Mouse (Mus musculus): ENCODE results near the gene Gstt2. TPM values are rescaled to one million over a fixed set of nuclear protein-coding genes. Genes with fewer than 3 reads are reported as not detected.
A peak's percentile ranks its signal among the peaks of the same experiment; 100 is the strongest.

Gene Gstt2
- polyA plus RNA-seq, 1 experiment from 2014 or later: 12.0 TPM

DNA sequence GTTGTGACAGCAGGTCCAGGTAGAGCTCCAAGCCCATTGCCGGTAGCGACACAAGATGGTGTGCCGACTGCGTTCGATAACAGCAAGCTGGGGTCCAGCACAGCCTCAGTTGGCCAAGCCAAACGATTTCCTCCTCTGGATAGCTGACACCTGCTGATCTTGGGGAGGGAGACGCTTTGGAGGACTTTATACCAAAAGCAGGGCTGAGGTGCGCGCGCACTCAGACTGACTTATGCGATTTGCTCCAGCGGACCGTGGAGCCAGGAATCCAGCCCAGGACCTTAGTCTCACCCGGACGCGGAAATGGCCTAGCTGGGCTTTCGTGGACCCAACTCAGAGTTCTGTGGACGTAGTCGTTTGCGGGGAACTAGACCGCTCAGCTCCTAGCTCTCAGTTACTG lies 3.0 kb downstream of the Gstt2 start:
- peak overlapping the region; percentile 35 for H3K4me3 ChIP-seq
- peak overlapping the region; percentile 66 for H3K4me2 ChIP-seq (replicated peaks)
- H3K36me3 ChIP-seq: no peaks in the 10 kb centered on the region
- peak overlapping the region; percentile 37; the same call in 1 of the 2 replicates for H3K9ac ChIP-seq
- H3K9me3 ChIP-seq: no peaks in the 10 kb centered on the region
- WGBS: 1% methylated on average over 21 of the region's 21 CpGs
- peaks cover 16% of the 10 kb centered on the region; the same call in 1 of the 2 replicates for H3K27me3 ChIP-seq
- H3K4me1 ChIP-seq: peaks cover 27% of the 10 kb centered on the region; the same call in 1 of the 2 replicates
- no peak for ATAC-seq (ENCODE audit: insufficient number of reproducible peaks, insufficient read depth, low FRiP score, low TSS enrichment)
- no peak overlapping the region for H3K27ac ChIP-seq

DNA sequence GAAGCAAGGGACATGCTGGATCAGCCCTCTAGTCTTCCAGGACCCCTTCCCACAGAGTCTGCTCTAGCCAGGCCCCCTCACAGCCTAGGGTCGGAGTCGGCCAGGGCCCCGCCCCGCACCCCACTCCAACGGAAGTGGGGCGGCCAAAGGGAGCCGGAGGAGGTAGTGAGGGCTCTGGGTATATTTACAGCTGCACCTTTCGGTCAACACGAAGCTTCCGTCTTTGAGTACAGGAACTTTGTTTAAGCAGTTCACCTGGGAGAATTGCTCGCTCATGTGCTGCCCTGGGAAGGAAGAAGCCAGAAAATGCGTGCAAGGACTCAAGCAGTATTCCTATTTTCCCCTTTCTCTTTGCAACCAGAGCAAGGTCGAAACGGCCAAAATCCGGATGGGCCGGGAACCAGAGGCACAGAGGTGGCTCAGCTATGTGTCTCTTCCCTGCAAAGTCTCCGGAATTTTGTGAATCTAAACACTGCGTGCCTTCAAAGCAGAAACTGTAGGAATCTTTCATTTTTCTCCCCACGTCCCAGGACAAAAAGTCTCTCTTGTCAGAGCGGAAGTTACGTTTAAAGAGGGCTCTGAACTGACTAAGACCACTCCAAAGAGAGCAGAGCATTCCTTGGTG lies 3.7 kb downstream of the Gstt2 start:
- peaks cover 27% of the 10 kb centered on the region; the same call in 1 of the 2 replicates for H3K4me1 ChIP-seq
- H3K27me3 ChIP-seq: peaks cover 16% of the 10 kb centered on the region; the same call in 1 of the 2 replicates
- WGBS: 10% methylated on average over 21 of the region's 21 CpGs
- H3K36me3 ChIP-seq: no peaks in the 10 kb centered on the region
- no peak overlapping the region for H3K27ac ChIP-seq
- no peak for ATAC-seq (ENCODE audit: insufficient number of reproducible peaks, insufficient read depth, low FRiP score, low TSS enrichment)
- peak overlapping the region; percentile 66 for H3K4me2 ChIP-seq (replicated peaks)
- no peaks in the 10 kb centered on the region for H3K9me3 ChIP-seq
- H3K4me3 ChIP-seq: peak overlapping the region; percentile 35
- peak overlapping the region; percentile 47; the same call in 1 of the 2 replicates for H3K9ac ChIP-seq

DNA sequence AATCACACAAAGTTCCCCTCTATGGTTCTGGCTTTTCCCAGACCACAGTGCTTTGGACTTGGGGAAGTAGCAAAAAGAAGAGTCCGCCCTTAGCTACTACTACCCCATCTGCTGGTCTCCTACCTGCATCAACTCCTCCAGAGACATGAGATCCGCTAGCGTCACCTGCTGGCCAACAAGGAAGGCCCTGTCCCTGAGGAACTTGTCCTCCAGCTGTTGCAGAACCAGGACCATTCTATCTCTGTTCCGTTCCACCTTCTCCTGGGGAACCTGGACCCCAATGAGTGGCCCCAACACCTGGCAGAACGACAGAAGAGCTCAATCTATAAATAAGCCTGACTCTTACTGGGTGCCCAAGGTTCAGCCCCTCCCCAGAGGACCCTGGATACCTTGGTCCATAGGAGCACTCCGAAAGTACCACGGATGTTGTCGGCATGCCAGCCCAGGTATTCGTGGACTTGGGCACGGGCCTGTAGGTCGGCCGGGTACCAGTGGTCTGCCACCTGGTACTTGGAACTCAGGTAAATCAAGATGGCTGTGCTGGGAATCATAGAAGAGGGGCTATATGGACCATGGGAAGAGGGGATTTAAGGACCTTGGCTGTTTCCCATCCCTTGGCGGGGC lies 4.8 kb downstream of the Gstt2 start:
- Histone ChIP-seq H3K27ac (no peak overlapping the region), H3K4me1 (peaks cover 19% of the 10 kb centered on the region; the same call in 1 of the 2 replicates), H3K9me3 (no peaks in the 10 kb centered on the region), H3K4me2 (replicated peaks) (no peak overlapping the region), H3K27me3 (peaks cover 19% of the 10 kb centered on the region; the same call in 1 of the 2 replicates), H3K4me3 (no peak overlapping the region), H3K36me3 (no peaks in the 10 kb centered on the region), H3K9ac (no peak overlapping the region)
- ATAC-seq (ENCODE audit: insufficient number of reproducible peaks, insufficient read depth, low FRiP score, low TSS enrichment): no peak
- WGBS: 70% methylated on average over 13 of the region's 13 CpGs

DNA sequence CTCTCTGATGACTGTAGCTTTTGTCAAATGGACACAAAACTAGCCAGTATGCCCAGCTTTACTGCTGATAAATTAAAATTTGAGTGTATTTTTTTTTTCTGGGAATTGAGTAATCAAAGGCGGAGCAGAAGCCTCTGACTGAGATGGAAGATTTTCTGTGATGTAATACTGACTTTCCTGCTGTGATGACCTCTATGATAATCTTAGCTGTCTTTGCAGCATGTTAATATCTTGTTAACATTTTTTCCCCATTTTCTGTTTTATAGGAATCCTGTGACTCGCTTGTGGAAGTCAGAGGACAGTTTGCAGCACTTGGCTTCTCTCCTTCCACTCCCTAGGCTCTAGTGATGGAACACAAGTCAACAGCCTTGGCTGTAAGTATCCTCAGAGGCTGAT lies 7.0 kb downstream of the Gstt2 start:
- Histone ChIP-seq H3K9ac (no peak overlapping the region), H3K27ac (no peak overlapping the region), H3K36me3 (no peaks in the 10 kb centered on the region), H3K4me1 (peaks cover 17% of the 10 kb centered on the region; the same call in 1 of the 2 replicates), H3K4me3 (no peak overlapping the region), H3K9me3 (no peaks in the 10 kb centered on the region), H3K4me2 (replicated peaks) (no peak overlapping the region), H3K27me3 (peaks cover 19% of the 10 kb centered on the region; the same call in 1 of the 2 replicates)
- ATAC-seq (ENCODE audit: insufficient number of reproducible peaks, insufficient read depth, low FRiP score, low TSS enrichment): no peak
- 75% methylated on average over 2 of the region's 2 CpGs for WGBS

DNA sequence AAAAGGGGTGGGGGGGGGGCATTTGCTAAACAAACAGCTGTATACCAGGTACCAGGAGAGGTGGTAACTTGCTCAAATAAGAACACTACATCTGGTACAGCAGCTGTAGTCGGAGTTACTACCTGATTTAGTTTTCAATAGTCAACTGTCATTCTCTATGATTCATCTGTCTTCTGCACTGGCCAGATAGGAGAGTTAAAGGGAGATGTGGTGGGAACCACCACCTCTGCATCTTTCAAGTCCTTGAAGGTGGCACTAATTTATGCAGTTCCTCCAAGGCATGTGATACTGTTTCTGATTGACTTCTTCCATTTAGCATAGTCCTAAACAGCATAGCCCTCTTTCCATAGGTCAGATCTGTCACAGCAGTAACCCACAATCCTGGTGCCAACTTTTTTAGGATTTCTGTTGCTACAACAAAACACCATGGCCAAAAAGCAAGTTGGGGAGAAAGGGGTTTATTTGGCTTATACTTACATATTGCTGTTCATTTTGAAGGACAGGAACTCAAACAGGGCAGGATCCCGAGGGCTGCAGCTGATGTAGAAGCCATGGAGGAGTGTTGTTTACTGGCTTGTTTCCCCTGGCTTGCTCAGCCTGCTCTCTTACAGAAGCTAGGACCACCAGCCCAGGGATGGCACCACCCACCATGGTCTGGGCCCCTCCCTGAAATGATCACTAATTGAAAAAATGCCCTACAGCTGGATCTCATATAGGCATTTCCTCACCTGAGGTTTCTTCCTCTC lies 7.5 kb downstream of the Gstt2 start:
- no peak for ATAC-seq (ENCODE audit: insufficient number of reproducible peaks, insufficient read depth, low FRiP score, low TSS enrichment)
- 75% methylated on average over 2 of the region's 2 CpGs for WGBS
- Histone ChIP-seq H3K9me3 (no peaks in the 10 kb centered on the region), H3K4me2 (replicated peaks) (no peak overlapping the region), H3K36me3 (no peaks in the 10 kb centered on the region), H3K27ac (no peak overlapping the region), H3K27me3 (peaks cover 19% of the 10 kb centered on the region; the same call in 1 of the 2 replicates), H3K4me3 (no peak overlapping the region), H3K9ac (no peak overlapping the region), H3K4me1 (peaks cover 13% of the 10 kb centered on the region; the same call in 1 of the 2 replicates)

DNA sequence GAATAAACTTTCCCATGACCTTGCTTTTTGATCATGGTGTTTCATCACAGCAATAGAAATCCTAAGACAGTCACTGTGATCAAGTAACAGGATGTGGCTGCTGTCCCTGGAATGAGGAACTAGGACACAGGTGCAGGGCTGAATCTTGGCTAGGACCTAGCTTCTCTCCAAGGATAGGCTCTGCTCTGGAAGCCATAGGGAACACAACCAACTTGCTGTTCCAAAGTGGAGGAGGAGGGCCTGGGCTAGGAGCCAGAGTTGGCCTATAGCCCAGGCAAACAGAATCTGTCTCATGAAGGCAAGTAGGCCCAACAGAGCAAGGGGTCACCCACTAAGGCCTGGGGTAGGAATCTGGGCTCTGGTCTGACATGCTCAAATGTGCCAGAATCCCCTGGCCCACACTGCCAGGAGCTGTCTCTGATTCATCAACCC lies 8.7 kb downstream of the Gstt2 start:
- Histone ChIP-seq H3K4me1 (peaks cover 4% of the 10 kb centered on the region; the same call in 1 of the 2 replicates), H3K27me3 (peaks cover 9% of the 10 kb centered on the region; the same call in 1 of the 2 replicates), H3K27ac (no peak overlapping the region), H3K4me3 (no peak overlapping the region), H3K9ac (no peak overlapping the region), H3K36me3 (no peaks in the 10 kb centered on the region), H3K4me2 (replicated peaks) (no peak overlapping the region), H3K9me3 (no peaks in the 10 kb centered on the region)
- ATAC-seq (ENCODE audit: insufficient number of reproducible peaks, insufficient read depth, low FRiP score, low TSS enrichment): no peak

DNA sequence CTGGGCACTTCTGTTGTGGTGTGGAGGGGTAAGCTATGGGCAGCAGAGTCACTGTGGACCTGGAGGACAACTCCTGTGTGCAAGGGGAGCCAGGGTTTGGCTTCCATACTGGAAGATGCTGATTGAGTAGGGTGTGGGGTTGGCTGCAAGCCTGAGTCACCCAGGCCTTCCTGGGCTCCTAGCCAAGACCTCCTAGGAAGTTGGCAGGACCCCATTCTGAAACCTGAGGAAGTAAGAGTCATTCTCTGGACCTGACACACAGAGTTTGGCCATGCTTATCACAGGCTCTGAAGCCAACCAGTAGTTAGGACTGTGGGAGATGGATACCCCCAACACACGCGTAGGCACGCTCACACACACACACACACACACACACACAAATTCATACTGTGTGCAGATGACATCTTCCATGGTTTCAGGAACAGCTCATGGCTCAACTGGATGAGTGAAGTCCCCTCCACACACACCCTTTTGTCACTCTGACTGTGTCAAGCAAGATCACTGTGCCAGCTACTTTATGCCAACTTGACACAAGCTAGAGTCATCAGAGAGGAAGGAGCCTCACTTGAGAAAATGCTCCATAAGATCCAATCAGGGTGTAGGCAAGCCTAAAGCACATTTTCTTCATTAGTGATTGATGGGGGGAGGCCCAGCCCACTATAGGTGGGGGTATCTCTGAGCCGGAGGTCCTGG lies 9.4 kb downstream of the Gstt2 start:
- H3K4me3 ChIP-seq: no peak overlapping the region
- no peak overlapping the region for H3K27ac ChIP-seq
- H3K4me2 ChIP-seq (replicated peaks): no peak overlapping the region
- 94% methylated on average over 4 of the region's 4 CpGs for WGBS
- H3K9ac ChIP-seq: no peak overlapping the region
- peaks cover 6% of the 10 kb centered on the region; the same call in 1 of the 2 replicates for H3K27me3 ChIP-seq
- H3K4me1 ChIP-seq: no peaks in the 10 kb centered on the region
- ATAC-seq (ENCODE audit: insufficient number of reproducible peaks, insufficient read depth, low FRiP score, low TSS enrichment): 0 out of 2 replicates have a peak, but pooled peaks have one; percentile 28
- H3K9me3 ChIP-seq: no peaks in the 10 kb centered on the region
- H3K36me3 ChIP-seq: no peaks in the 10 kb centered on the region

DNA sequence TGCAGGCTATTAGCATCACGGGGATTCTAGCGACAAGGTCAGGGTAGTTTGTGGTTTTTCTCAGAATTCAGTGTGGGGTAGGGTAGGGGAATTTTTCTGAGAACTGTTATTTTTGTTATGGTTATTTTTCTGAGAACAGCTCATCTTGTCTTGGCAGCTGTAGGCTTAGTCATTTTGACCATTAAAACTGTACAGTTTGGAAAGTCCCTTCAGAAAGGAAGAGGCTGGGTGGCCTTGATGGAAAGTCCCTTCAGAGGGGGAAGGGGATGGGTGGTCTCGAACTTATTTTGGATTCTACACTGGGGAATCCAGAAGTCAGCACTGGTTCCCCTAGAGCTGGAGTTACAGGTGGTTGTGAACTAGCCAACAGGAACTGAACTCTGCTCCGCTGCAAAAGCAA lies 12.7 kb downstream of the Gstt2 start:
- Histone ChIP-seq H3K36me3 (no peaks in the 10 kb centered on the region), H3K9ac (no peak overlapping the region), H3K4me3 (no peak overlapping the region), H3K9me3 (no peaks in the 10 kb centered on the region), H3K4me1 (no peaks in the 10 kb centered on the region), H3K27ac (no peak overlapping the region), H3K27me3 (0 out of 2 replicates have a peak, but pooled peaks cover 2% of the 10 kb centered on the region), H3K4me2 (replicated peaks) (no peak overlapping the region)
- ATAC-seq (ENCODE audit: insufficient number of reproducible peaks, insufficient read depth, low FRiP score, low TSS enrichment): no peak
- 85% methylated on average over 4 of the region's 4 CpGs for WGBS

DNA sequence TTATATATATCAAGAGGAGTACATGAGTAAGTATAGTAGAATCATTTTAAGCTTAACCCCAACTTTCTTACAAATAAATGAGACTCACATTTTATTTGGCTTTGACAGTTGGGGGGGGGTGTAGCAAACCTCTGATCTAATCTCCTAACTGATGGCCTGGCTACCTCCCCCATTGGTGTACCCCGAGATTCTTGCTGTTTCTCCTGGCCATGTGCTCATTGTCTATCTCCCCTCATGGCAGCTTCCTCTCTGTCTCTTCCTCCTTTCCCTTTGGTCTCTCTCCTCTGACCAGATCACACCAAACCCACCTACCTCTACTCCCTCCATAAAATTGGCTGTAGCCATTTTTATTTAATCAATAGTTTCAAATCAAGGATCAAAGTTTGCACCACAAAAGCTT lies 13.4 kb downstream of the Gstt2 start:
- 88% methylated on average over 1 of the region's 1 CpGs for WGBS

DNA sequence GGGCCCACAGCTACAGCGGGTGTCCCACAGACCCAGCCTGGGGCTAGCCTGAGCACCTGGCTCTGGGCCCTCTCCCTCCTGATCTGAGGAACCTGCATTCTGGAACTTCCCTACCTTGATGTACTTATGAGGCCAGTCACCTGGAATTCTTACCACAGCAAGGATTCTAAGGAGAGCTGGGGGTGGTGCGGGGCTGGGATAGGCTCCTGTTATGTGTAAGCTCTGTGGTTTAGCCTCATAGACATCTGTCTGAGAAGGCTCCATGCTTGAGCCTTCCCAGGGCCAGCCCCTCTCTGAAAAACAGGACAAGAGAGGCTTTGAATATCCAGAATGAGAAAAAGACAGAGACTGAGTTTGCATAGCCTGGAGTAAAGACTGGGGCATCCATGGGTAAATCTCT lies 14.8 kb downstream of the Gstt2 start, which contains the start of gene Gstt4:
Gene Gstt4 (minus strand): TSS at position 101 of the 400 bp plus-strand sequence.
- 88% methylated on average over 2 of the region's 2 CpGs for WGBS
- Histone ChIP-seq H3K9ac (no peak within 1 kb of the TSS), H3K4me2 (replicated peaks) (no peak within 1 kb of the TSS), H3K36me3 (no peaks in the 10 kb centered on the region), H3K9me3 (no peaks in the 10 kb centered on the region), H3K4me1 (no peaks in the 10 kb centered on the region), H3K27ac (no peak within 1 kb of the TSS), H3K4me3 (no peak within 1 kb of the TSS), H3K27me3 (0 out of 2 replicates have a peak, but pooled peaks cover under 1% of the 10 kb centered on the region)
- ATAC-seq (ENCODE audit: insufficient number of reproducible peaks, insufficient read depth, low FRiP score, low TSS enrichment): no peak

More for the DNA sequence above, 13.4 kb downstream of the Gstt2 start:
- H3K4me3 ChIP-seq: no peak overlapping the region
- H3K9me3 ChIP-seq: no peaks in the 10 kb centered on the region
- H3K27ac ChIP-seq: no peak overlapping the region
- H3K4me2 ChIP-seq (replicated peaks): no peak overlapping the region
- no peaks in the 10 kb centered on the region for H3K36me3 ChIP-seq
- H3K9ac ChIP-seq: no peak overlapping the region
- no peaks in the 10 kb centered on the region for H3K4me1 ChIP-seq
- 0 out of 2 replicates have a peak, but pooled peaks cover 2% of the 10 kb centered on the region for H3K27me3 ChIP-seq
- no peak for ATAC-seq (ENCODE audit: insufficient number of reproducible peaks, insufficient read depth, low FRiP score, low TSS enrichment)

DNA sequence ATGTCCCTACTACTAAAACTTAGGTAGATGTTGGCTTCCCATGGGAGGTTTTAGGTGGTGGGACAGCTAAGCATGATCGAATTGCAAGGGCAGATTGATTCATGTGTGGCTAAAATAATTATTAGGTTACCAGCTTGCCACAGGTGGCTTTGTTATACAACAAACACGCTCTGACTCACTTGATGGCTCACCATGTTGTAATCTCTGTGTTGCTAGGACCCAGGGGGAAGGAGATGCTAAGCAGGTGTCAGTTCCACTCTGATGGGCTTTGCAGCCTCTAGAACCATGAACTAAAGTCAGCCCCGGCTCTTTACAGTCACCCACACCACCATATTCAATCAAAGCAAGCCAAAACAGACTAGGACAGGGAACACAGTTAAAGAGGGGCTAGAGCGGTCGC lies 17.3 kb downstream of the Gstt2 start:
- Histone ChIP-seq H3K9ac (no peak overlapping the region), H3K9me3 (no peaks in the 10 kb centered on the region), H3K4me1 (no peaks in the 10 kb centered on the region), H3K4me3 (no peak overlapping the region), H3K27me3 (no peaks in the 10 kb centered on the region), H3K4me2 (replicated peaks) (no peak overlapping the region), H3K36me3 (no peaks in the 10 kb centered on the region), H3K27ac (no peak overlapping the region)
- 89% methylated on average over 5 of the region's 5 CpGs for WGBS
- no peak for ATAC-seq (ENCODE audit: insufficient number of reproducible peaks, insufficient read depth, low FRiP score, low TSS enrichment)
